Mouse (Mus musculus) frontal cortex, postnatal 36 days (tissue): ENCODE results near the gene Kcnj9.

ENCODE experiments used
- DNase-seq, 2 experiments: peaks; one replicate each; pipeline ENCODE4 v3.0.0; 2022; ENCODE audit warnings: low spot score in 2 of 2

The Kcnj9 gene

DNA sequence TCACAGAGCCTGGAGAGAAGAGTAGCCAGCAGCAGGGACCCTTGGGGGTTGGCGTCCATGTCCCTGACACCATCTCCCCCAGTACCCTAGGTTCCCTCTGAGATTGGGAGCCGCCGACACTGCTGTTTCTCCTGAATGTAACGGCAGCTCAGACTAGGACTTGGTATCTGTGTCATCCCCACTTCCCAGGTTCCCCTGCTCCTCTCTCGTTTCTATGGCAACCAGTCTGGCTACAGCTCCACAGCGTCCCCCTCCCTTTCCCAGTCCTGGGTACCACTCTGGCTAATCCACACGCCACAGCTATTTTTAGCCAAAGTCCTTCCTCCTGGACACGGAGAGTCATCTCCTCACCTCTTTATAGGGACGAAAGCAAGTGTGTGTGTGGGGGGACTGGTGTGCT is at the start of gene Kcnj9:
Gene Kcnj9, minus strand, starts transcription at position 188 of the 400 bp plus-strand sequence.
- peak; percentile 77 to 87 for DNase-seq

DNA sequence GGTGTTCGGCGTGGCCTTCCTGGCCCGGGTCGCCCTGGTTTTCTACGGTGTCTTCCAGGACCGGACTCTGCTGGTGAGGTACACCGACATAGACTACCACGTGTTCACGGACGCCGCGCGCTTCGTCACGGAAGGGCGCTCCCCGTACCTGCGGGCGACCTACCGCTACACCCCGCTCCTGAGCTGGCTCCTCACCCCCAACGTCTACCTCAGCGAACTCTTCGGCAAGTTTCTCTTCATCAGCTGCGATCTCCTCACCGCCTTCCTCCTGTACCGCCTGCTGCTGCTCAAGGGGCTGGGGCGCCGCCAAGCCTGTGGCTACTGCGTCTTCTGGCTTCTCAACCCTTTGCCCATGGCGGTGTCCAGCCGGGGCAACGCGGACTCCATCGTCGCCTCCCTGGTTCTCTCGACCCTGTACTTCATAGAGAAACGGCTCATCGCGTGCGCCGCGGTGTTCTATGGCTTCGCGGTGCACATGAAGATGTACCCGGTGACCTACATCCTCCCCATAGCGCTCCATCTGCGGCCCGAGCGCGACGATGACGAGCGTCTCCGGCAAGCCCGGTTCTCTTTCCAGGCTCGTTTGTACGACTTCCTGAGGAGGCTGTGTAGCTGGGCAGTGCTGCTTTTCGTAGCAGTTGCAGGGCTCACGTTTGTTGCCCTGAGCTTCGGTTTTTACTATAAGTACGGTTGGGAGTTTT is 47.8 kb upstream of the Kcnj9 start:
- DNase-seq, result no peak

DNA sequence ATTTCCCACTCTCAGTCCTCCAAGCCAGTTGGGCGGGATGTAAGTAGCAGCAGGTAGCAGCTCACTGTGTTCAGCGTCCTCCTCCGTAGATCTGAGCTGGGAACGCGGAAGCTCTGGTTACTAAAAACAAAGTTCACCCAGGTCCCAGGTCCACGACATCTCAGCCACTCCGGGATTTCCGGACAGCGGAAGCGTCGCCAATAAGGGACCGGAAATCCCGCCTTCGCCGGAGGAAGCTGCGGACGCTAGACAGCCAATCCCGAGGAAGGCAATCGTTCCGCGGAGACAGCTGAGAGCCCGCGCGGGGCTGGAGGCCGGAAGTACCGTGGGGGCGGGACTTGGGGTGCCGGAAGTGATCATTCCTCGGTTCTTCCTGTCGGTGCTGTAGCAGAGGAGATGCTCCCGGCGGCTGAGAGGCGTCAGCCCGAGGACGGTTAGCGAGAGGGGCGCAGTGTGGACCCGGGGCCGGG is 47.1 kb upstream of the Kcnj9 start, which contains the start of gene Pigm:
Gene Pigm, plus strand, starts transcription at position 349 of the 470 bp plus-strand sequence.
- DNase-seq, result peak; percentile 97 to 99

DNA sequence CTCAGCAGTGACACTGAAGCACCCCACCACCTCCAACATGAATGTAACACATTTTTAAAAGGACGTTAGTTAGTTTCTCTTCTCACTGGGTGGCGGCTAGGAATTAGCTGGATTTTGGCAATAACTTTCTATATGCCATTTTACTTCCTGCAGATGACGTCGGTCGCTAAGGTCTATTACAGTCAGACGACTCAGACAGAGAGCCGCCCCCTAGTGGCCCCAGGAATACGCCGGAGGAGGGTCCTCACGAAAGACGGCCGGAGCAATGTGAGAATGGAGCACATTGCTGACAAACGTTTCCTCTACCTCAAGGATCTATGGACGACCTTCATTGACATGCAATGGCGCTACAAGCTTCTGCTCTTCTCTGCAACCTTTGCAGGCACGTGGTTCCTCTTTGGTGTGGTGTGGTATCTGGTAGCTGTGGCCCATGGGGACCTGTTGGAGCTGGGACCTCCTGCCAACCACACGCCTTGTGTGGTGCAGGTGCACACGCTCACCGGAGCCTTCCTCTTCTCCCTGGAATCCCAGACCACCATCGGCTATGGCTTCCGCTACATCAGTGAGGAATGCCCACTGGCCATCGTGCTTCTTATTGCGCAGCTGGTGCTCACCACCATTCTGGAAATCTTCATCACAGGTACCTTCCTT is 39.8 kb upstream of the Kcnj9 start:
- no peak for DNase-seq

DNA sequence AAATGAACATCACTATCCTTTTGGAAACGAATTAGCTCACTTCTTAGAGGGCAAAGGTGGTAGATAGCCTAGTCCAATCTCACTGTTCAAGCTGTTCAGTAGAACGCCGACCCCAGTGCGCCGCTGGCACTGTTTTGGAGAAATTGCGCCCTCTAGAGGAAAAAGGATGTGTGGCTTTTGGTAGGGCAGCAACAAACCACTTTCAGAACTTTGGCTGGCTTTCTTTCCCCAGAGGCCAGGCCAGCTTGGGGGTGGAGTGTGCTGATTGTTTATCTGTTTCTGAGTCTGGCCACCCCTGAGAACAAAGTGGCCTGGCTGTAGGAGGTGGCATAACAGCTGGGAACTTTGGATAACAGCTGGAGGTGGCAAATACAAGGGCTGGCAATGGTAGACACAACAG is 35.6 kb upstream of the Kcnj9 start:
- peak; percentile 52 to 68 for DNase-seq

DNA sequence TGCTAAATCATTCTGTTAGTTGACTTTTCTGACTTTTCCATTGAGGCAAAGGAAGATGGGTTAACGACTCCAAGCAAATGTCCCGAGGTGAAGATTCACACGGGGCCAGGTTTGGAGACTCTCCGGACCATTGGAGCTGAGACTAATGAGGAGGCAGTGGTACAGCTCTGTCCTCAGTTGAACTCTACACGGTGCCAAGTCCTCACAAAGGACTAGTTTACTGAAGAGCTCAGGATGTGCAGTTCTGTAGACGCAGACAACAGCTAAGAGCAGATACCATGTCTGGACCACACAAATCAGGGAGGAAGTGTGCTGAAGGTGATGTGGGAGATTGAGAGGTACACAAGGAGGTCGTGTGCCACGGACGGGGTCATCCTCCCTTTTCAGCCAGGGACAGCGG is 29.2 kb upstream of the Kcnj9 start:
- DNase-seq, result no peak

DNA sequence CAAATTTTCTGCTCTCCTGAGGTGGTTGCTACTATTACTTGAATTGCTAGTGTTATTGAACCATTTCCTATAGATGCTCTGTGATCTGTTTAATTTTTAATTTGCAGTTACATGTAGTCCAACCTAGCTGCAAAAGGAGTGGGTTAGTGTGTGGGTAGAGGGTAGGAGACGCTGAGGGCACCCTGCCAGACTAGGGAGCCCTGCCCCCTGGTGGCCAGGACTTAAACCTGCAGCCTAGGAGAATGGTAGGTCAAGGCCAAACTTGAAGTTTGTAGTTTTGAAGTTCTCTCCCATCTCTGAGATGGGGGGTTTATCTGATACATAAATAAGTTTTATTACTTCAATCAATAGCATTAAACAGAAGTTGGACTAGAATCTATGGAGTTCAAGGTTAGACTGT is 28.4 kb upstream of the Kcnj9 start:
- peak; percentile 50 to 54 for DNase-seq

DNA sequence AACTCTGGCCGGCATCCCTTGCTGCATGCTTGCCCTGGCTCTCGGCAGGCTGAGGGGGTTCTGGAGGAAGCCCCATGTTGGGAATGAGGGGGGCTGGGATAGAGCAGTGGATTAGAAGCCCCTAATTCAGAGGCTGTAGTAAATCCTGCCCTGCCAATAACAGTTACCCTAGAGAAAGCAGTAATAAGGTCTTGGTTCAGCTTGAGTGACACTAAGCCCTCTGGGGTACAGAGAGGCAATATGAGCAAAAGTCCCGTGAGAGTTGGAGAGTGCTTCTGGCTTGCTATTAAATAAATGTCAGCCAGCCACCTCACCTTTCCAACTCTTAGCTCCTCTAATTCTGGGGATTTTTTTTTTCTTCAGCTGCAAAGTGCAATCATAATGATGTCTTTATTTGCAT is 26.2 kb upstream of the Kcnj9 start:
- DNase-seq, result no peak

DNA sequence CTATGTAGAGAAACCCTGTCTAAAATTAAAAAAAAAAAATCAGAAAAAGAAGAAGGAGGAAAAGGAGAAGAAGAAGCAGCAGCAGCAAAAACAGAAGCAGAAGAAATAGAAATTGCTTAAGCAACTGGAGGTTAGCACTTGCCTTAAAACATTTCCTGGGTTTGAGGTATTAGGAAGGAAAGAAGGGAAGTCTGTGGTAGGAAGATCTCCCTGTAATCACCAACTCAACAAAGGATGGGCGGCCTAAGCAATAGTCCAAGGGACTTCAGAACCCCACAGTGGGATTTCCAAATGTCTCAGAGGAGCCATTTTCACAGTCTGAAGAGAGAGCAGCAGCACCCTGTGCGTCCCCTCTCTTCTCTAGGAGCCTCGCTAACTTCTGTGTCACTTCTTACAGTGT is 23.3 kb upstream of the Kcnj9 start:
- no peak for DNase-seq

DNA sequence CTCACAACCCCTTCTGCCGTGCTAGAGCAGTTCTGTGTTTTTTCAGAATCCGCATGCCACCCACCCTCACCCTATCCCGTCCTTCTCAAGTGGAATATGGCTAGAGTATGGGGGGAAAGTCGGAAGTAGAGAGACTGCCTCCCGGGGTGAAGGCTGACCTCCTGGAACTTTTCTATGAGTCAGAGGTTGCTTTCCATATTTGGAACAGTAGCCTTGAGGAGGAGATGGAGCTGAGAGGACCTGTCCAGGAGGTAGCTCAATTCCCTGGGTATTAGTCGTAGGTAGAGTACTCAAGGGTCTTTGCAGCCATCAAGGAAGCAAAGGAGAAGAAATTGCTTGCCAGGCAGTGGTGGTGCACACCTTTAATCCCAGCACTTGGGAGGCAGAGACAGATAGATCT is 22.9 kb upstream of the Kcnj9 start:
- no peak for DNase-seq

DNA sequence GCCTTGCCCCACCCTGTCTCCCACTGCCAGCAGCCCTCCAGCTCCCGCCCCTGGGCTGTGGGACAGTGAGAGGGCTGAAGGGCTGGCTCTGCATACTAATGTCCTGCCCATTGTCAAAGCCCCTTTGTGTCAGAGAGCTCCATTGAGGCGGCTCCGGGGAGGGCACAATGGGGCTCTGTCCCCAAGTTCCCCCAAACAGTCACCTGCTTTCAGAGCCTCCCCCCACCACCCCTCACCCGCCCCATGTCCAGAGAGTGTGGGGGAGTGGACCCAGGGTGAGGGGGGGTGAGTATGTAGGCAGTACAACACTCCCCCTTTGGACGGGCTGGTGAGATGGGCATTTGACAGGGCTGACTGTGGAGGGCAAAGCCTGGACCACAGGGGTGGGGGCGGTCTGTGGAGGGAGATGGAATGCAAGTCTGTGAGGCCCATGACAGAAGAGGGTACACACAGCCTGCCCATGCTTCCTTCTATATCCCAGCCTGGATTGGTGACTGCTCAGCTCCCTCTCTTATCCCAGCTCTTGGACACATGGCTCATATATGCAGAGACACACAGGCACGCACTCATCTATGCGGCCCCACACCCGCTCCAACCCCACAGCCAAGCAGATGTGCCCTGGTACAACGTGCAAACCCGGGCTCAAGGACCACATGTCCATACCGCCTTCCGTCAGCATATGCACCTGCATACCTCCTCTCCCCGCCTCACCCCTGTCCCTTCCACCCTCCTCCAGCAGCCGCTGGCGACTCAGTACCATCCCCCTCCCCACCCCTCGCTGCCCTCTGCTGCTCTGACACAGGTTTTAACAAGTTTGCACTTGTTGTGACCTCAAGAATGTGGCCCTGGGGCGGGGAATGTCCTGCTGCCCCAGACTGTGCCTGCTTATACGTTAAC is 21.0 kb upstream of the Kcnj9 start:
- DNase-seq, result peak; percentile 57 to 66

DNA sequence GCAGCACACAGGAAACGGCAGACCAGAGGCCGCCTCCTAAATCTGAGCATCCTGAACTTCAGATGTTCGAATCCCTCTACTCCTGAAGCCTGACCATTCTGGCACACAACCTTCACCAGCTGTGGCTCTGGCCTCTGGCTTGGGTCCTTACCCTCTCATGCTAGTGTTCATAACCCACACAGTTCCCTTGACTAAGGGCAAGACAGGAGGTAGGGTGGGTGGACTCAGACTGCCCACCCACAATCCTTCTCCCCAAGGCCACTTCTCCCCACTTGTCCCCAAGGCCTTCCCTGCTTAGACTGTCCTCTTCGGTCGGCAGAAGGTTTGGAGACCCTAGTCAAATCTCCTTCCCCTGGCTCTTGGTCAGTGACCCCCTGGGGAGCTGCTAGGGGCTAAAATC is 20.4 kb upstream of the Kcnj9 start:
- DNase-seq, result no peak

DNA sequence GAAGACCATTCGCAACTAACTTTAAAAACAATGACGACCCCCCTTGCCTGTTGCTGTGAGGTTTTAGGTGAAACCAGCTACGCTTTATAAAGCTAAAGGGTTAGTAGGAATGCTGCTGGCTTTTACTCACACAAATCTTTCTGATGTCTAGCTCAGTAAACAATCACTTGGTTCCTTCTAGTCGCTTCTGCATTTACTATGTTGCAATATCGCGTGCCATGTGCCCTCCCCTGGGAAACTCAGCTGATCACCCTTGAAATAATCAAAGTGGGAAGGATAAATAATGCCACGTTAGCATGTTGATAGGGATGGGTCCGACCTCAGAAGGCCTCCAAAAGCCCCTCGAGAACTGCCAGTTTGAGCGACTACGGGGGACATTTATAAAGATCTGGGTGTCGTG is 18.3 kb upstream of the Kcnj9 start:
- no peak for DNase-seq

DNA sequence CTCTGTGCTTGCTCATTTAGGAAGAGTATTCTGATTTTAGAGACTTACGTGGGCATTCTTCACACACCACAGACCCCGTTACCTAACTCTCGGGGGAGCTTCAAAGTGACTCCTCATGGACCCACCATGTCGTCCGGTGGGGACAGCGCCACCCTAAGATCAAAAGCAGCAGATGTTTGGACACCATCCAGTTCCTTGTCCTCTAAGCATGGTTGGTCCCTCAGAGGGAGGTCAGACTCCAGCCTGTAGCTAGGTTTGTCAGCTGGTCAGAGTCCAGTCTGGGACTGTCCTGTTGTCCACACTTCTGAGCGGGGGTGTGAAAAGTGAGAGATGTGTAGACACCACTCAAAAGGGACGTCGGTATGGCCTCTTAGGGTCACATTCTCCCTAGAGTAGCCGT is 17.6 kb upstream of the Kcnj9 start:
- DNase-seq, result no peak

DNA sequence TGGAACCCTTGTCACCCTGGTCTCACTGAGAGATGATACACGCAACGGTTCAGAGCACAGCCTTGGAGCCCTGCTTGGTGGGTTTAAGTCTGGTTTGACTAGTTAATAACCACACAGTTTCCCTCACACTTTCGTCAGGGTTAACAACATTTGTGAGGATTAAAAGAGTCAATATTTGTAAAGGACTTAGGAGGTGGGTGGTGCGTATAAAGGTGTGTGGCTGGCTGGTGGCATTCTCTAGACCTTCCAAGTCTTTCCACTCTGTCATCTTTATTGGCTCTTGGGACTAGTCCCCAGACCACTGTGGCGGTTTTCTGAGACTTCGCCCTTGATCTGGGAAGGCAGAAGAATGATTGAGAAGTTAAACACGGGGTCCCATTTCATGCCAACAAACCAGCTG is 15.7 kb upstream of the Kcnj9 start:
- no peak for DNase-seq

DNA sequence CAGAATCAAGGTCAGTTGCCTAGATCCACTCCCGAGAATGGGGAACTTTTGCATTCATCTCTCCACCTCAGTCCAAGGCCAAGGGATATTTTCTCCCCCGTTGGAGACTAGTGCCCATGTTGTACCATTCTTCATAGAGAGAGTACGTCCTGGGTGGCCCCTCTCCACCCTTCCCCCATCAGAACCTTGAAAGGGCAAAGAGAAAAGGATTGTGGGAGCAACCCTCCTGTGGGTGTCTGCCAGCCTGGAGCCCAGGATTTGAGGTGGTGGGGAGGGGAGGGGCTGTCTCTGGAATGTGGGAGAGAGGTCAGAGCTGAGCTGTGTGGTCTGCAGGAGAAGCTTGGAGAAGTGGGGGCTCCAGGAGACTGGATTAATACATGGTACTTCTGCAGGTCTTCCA is 14.8 kb upstream of the Kcnj9 start:
- no peak for DNase-seq

DNA sequence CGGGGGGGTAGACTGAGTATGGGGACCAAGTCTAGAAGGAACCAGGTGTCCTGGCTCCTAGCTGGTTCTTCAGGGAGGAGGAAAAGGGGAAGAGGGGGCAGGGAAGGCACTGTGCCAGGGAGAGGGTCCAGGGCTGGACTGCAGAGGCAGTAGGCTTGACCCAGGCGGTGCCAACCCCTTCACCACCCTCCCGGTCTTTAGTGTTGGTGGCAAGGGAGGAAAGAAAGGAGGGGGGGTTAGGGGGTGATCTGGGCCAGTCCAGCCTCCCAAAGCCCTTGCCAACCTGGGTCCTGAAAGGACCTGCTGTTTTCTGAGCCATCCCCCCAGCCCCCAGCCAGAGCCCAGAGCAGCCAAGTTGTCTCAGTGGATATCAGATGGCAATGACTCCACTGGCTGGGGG is 13.6 kb upstream of the Kcnj9 start:
- peak in 1 of 2 experiments; percentile 63 for DNase-seq

DNA sequence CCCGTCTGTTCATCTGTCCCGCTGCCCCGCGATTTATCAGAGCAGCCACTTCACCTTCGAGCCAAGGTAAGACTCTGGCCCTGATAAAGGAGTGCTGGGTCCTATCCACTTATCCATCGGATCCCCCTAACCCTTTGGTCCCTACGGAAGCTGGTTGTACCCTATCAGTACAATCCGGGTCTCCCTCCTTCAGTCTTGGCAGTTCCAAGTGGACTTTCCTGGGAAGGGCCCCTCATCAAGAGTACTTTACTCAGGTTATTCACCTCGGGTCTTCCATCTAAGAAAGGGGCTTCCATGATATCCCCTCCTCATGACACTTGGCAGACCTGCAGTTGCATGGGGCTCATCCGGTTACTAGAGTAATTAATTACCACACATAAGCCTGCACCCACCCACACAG is 12.3 kb upstream of the Kcnj9 start:
- no peak for DNase-seq

DNA sequence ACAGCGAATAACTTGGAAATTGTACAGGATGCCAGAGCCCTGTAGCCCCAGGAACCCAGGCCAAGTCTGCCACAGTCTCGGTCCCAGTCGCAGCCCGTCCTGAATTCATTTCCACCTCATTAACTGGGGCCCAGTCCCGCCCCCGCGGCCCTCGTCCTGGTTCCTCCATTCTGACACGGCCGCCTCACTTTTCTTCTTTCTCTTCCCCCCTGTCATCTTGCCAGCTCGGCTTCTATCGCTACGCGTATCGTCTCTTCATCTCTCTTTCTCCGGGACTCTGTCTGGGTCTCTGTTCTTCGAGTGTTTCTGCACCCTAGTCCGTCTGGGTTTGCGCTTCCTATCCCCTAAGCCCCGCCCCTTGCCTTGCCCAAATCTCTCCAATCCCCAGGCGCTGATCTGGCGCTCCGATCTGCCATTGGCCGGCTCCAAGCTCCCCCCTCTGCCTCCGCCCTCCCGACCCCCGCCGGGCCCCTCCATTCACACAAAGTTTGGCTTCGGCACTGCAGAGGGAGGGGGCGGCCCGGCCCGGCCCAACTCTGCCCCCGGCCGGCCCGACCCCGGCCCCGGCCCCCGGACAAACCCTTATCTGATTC is 11.7 kb upstream of the Kcnj9 start, which contains the start of gene Kcnj10:
Gene Kcnj10, plus strand, starts transcription at position 482 of the 593 bp plus-strand sequence.
- peak; percentile 72 to 80 for DNase-seq

DNA sequence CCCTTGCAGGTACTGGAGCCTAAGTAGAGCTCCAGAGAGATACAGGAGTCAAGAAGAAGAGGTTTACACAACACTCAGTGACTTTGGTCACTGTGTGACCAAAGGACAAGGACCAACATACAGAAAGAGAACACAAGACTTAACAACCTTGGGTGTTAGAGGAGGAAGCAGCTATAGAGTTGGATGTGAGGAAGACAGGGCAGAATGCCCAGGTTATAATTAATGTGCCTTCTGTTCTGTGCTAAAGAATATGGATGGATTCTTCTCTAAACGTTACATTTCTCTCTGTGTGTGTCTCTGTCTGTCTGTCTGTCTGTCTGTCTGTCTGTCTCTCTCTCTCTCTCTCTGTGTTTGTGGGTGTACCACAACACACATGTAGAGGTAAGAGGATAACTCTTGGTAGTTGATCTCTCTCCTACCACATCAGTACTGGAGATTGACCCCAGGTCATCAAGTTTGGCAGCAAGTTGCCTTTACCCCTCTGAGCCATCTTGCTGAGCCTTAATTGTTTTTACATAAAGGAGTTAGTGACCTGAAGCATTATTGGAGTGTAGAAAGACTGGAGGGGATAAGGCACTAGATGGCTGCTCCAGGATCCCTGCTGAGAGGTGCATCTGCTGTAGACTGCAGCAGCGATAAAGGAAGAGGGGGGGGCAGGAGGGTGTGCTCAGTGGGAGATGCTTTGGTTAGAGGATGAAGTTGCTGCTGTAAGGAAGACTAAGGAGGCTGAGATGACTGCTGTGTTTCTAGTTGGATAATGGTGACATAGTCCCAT is 8.5 kb upstream of the Kcnj9 start:
- no peak for DNase-seq

DNA sequence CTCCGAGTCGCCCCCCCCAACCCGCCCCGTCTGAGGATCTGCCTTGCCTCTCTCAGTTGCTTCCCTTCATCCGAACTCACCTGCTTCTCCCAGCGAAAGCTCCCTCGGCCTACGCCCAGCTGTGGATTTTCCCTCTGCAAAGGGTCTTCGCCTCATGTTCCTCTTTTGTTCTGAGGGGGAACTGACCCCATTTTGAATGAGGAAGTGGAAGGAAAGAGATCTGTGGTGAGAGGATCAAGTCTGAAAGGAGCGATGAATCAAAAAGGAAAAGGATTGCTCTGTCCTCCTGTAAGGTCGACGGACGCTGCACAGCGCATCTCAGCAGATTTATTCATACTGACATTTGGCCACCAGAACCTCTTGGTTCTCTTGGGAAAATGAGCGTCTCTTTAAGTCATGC is 6.7 kb upstream of the Kcnj9 start:
- DNase-seq, result no peak
